Mouse (Mus musculus) MEL (cell line): ENCODE results near the gene Cmss1. TPM values are rescaled to one million over a fixed set of nuclear protein-coding genes. Genes with fewer than 3 reads are reported as not detected.

Experiments
- DNase-seq: peaks from one replicate; pipeline ENCODE4 v3.0.0; 2011; ENCODE audit warnings: low read depth, low spot score
- H3K27ac ChIP-seq: 2 replicates; pipeline ENCODE4 v1.5.1; 2012; ENCODE audit warnings: low read depth, mild to moderate bottlenecking, control low read depth, low read length, moderate library complexity; ENCODE audit not compliant: control insufficient read depth
- H3K27me3 ChIP-seq, 2 experiments: fragments of 150-350 bp in 1 of 2; sonication (generic) in 1 of 2; 2 replicates each; pipeline ENCODE4 v1.6.1; 2012; ENCODE audit warnings: low read length in 2 of 2, mild to moderate bottlenecking in 2 of 2, improper control_type of control experiment in 1 of 2, moderate library complexity in 1 of 2; ENCODE audit not compliant: insufficient read depth in 2 of 2, control insufficient read depth in 1 of 2
- H3K36me3 ChIP-seq, 2 experiments: 2 replicates each; pipeline ENCODE4 v1.6.1; 2012 to 2014; ENCODE audit warnings: low read length in 2 of 2, improper control_type of control experiment in 1 of 2, inconsistent platforms in 1 of 2, mild to moderate bottlenecking in 1 of 2; ENCODE audit not compliant: insufficient read depth in 2 of 2, control insufficient read depth in 1 of 2
- H3K4me1 ChIP-seq, 2 experiments: fragments of 150-350 bp in 1 of 2; sonication (generic) in 1 of 2; 2 replicates each; pipeline ENCODE4 v1.6.1; 2012; ENCODE audit warnings: low read length in 2 of 2, improper control_type of control experiment in 1 of 2, mild to moderate bottlenecking in 1 of 2; ENCODE audit not compliant: insufficient read depth in 2 of 2, control insufficient read depth in 1 of 2
- H3K4me3 ChIP-seq, 2 experiments: fragments of 150-350 bp in 1 of 2; sonication (generic) in 1 of 2; 2 replicates each; pipeline ENCODE4 v1.5.1; 2012; ENCODE audit warnings: low read depth in 2 of 2, low read length in 2 of 2, mild to moderate bottlenecking in 2 of 2, moderate library complexity in 2 of 2, control low read depth in 1 of 2, improper control_type of control experiment in 1 of 2; ENCODE audit not compliant: control insufficient read depth in 1 of 2, insufficient read depth in 1 of 2
- H3K79me2 ChIP-seq: 2 replicates; pipeline ENCODE4 v1.6.1; 2012; ENCODE audit warnings: mild to moderate bottlenecking, low read length, moderate library complexity; ENCODE audit not compliant: control insufficient read depth, poor library complexity, insufficient read depth
- H3K9ac ChIP-seq: 2 replicates; pipeline ENCODE4 v1.6.1; 2012; ENCODE audit warnings: low read depth, mild to moderate bottlenecking, control low read depth, low read length, moderate library complexity; ENCODE audit not compliant: control insufficient read depth, poor library complexity, severe bottlenecking
- H3K9me3 ChIP-seq: fragments of 150-350 bp; sonication (generic); replicated peaks from 2 replicates; pipeline ENCODE4 v1.6.1; 2012; ENCODE audit warnings: mild to moderate bottlenecking, low read length, improper control_type of control experiment, moderate library complexity; ENCODE audit not compliant: insufficient read depth
- BHLHE40 ChIP-seq: IDR thresholded peaks from 2 replicates; pipeline ENCODE4 v1.6.1; 2012; ENCODE audit warnings: low read depth, mild to moderate bottlenecking, inconsistent platforms, low read length, improper control_type of control experiment, borderline replicate concordance
- CHD1 ChIP-seq: IDR thresholded peaks from 2 replicates; pipeline ENCODE4 v1.6.1; 2012; ENCODE audit warnings: low read depth, mild to moderate bottlenecking, inconsistent platforms, low read length, improper control_type of control experiment
- CHD2 ChIP-seq: IDR thresholded peaks from 2 replicates; pipeline ENCODE4 v1.6.1; 2011; ENCODE audit warnings: low read length, improper control_type of control experiment
- ELF1 ChIP-seq: IDR thresholded peaks from 2 replicates; pipeline ENCODE4 v1.6.1; 2014; ENCODE audit warnings: low read depth, mild to moderate bottlenecking, inconsistent platforms, low read length, improper control_type of control experiment, moderate library complexity
- EP300 ChIP-seq, 2 experiments: IDR thresholded peaks; 2 replicates each; pipeline ENCODE4 v1.6.1; 2011; ENCODE audit warnings: improper control_type of control experiment in 2 of 2, low read length in 2 of 2, low read depth in 1 of 2, mild to moderate bottlenecking in 1 of 2
- GABPA ChIP-seq: IDR thresholded peaks from 2 replicates; pipeline ENCODE4 v1.6.1; 2012; ENCODE audit warnings: low read depth, mild to moderate bottlenecking, inconsistent platforms, low read length, improper control_type of control experiment, moderate library complexity
- GATA1 ChIP-seq: IDR thresholded peaks from 2 replicates; pipeline ENCODE4 v1.6.1; 2011; ENCODE audit warnings: low read depth, low read length, improper control_type of control experiment
- JUND ChIP-seq: IDR thresholded peaks from 2 replicates; pipeline ENCODE4 v1.6.1; 2011; ENCODE audit warnings: low read depth, mild to moderate bottlenecking, improper control_type of control experiment, low read length
- MEF2A ChIP-seq: IDR thresholded peaks from 2 replicates; pipeline ENCODE4 v1.6.1; 2014; ENCODE audit warnings: low read depth, mild to moderate bottlenecking, inconsistent platforms, low read length, improper control_type of control experiment; ENCODE audit not compliant: poor library complexity, insufficient replicate concordance, severe bottlenecking; ENCODE audit errors: extremely low read depth
- MYB ChIP-seq: IDR thresholded peaks from 2 replicates; pipeline ENCODE4 v1.6.1; 2011; ENCODE audit warnings: mild to moderate bottlenecking, low read depth, low read length, improper control_type of control experiment
- NRF1 ChIP-seq: IDR thresholded peaks from 2 replicates; pipeline ENCODE4 v1.6.1; 2014; ENCODE audit warnings: low read depth, mild to moderate bottlenecking, inconsistent platforms, low read length, improper control_type of control experiment, moderate library complexity; ENCODE audit not compliant: poor library complexity, insufficient read depth, severe bottlenecking
- POLR2A ChIP-seq, 2 experiments: IDR thresholded peaks; 2 replicates each; pipeline ENCODE4 v1.6.1; 2011 to 2012; ENCODE audit warnings: low read length in 2 of 2, mild to moderate bottlenecking in 2 of 2, control low read depth in 1 of 2, improper control_type of control experiment in 1 of 2, low read depth in 1 of 2, moderate library complexity in 1 of 2; ENCODE audit not compliant: control insufficient read depth in 1 of 2, insufficient read depth in 1 of 2, poor library complexity in 1 of 2
- POLR2AphosphoS2 ChIP-seq: IDR thresholded peaks from 2 replicates; pipeline ENCODE4 v1.6.1; 2011; ENCODE audit warnings: low read length, improper control_type of control experiment
- POLR2AphosphoS5 ChIP-seq: IDR thresholded peaks from 2 replicates; pipeline ENCODE4 v1.6.1; 2012; ENCODE audit warnings: low read depth, borderline replicate concordance, mild to moderate bottlenecking, inconsistent platforms, low read length, moderate library complexity, mixed read lengths
- RAD21 ChIP-seq: IDR thresholded peaks from 2 replicates; pipeline ENCODE4 v1.6.1; 2011; ENCODE audit warnings: mild to moderate bottlenecking, low read depth, low read length, improper control_type of control experiment
- SIN3A ChIP-seq: IDR thresholded peaks from 2 replicates; pipeline ENCODE4 v1.6.1; 2012; ENCODE audit warnings: low read length, improper control_type of control experiment, inconsistent platforms
- SMC3 ChIP-seq: IDR thresholded peaks from 2 replicates; pipeline ENCODE4 v1.6.1; 2011; ENCODE audit warnings: low read depth, low read length, improper control_type of control experiment
- TAL1 ChIP-seq: IDR thresholded peaks from 2 replicates; pipeline ENCODE4 v1.6.1; 2012; ENCODE audit warnings: mild to moderate bottlenecking, inconsistent platforms, low read length, moderate library complexity, mixed read lengths
- TCF12 ChIP-seq: IDR thresholded peaks from 2 replicates; pipeline ENCODE4 v1.6.1; 2014; ENCODE audit warnings: low read depth, mild to moderate bottlenecking, inconsistent platforms, low read length, improper control_type of control experiment, moderate library complexity
- UBTF ChIP-seq: IDR thresholded peaks from 2 replicates; pipeline ENCODE4 v1.6.1; 2012; ENCODE audit warnings: low read depth, mild to moderate bottlenecking, inconsistent platforms, low read length, improper control_type of control experiment, moderate library complexity, borderline replicate concordance; ENCODE audit not compliant: insufficient read depth
- USF1 ChIP-seq: IDR thresholded peaks from 2 replicates; pipeline ENCODE4 v1.6.1; 2014; ENCODE audit warnings: low read depth, mild to moderate bottlenecking, inconsistent platforms, low read length, improper control_type of control experiment, moderate library complexity
- USF2 ChIP-seq, 2 experiments: IDR thresholded peaks; 2 replicates each; pipeline ENCODE4 v1.6.1; 2011 to 2012; ENCODE audit warnings: improper control_type of control experiment in 2 of 2, low read length in 2 of 2, borderline replicate concordance in 1 of 2, inconsistent platforms in 1 of 2, low read depth in 1 of 2, mild to moderate bottlenecking in 1 of 2; ENCODE audit not compliant: insufficient read depth in 1 of 2
- ZC3H11A ChIP-seq: IDR thresholded peaks from 2 replicates; pipeline ENCODE4 v1.6.1; 2012; ENCODE audit warnings: low read depth, mild to moderate bottlenecking, inconsistent platforms, low read length, improper control_type of control experiment
- ZMIZ1 ChIP-seq: IDR thresholded peaks from 2 replicates; pipeline ENCODE4 v1.6.1; 2012; ENCODE audit warnings: low read depth, mild to moderate bottlenecking, inconsistent platforms, low read length, improper control_type of control experiment, moderate library complexity
- polyA plus RNA-seq, 2 experiments: library from polyadenylated mRNA; stranded (reverse) in 1 of 2; unstranded in 1 of 2; fragments of >175 nt in 1 of 2; fragments of >200 nt in 1 of 2; gene quantifications; 2 replicates each; pipeline versions ENCODE4 v1.2.1 to v1.2.4; 2012; ENCODE audit warnings: low replicate concordance in 2 of 2, low read depth in 1 of 2; ENCODE audit not compliant: insufficient read length in 2 of 2, insufficient read depth in 1 of 2, missing spikeins in 1 of 2
- total RNA-seq: library from RNA; depleted of rRNA; stranded (reverse); fragments of 300-350 nt; gene quantifications from 2 replicates; pipeline ENCODE4 v1.2.3, GENCODE M21; 2012

The Cmss1 gene
- total and polyA plus RNA-seq, 3 experiments = 80.9 to 94.7 TPM; not detected in 1

- no peak overlapping the region for H3K4me3 ChIP-seq
- H3K9ac ChIP-seq = no peak overlapping the region
- no peaks in the 10 kb centered on the region for H3K27me3 ChIP-seq
- peaks cover 6 to 7% of the 10 kb centered on the region in 2 experiments; a peak in 3 of 4 replicates for H3K36me3 ChIP-seq
- no peak for DNase-seq
- H3K79me2 ChIP-seq = peaks cover 5% of the 10 kb centered on the region
- TF ChIP-seq BHLHE40 = no peak
- no peak for TF ChIP-seq MYB
- TF ChIP-seq USF2 (IDR thresholded peaks at IDR 0.05; ENCODE audit: borderline replicate concordance in 1 of 2, insufficient read depth in 1 of 2, low read depth in 1 of 2, low read length in 2 of 2) = no peak
- no peak for TF ChIP-seq ZC3H11A
- TF ChIP-seq TCF12 = no peak
- TF ChIP-seq EP300 (IDR thresholded peaks at IDR 0.05; ENCODE audit: low read depth in 1 of 2, low read length in 2 of 2) = no peak
- peak; percentile 11; the same call in 1 of the 2 replicates for TF ChIP-seq POLR2AphosphoS2
- TF ChIP-seq SMC3 = no peak
- H3K27ac ChIP-seq = no peak overlapping the region
- 0 out of 4 replicates have a peak, but pooled peaks cover 0 to 5% of the 10 kb centered on the region in 2 experiments for H3K4me1 ChIP-seq
- H3K9me3 ChIP-seq = no peaks in the 10 kb centered on the region
Observed at GRCm38 (mm10) chr16:57515636-57516035, 91.0 kb downstream of the Cmss1 start.

- Histone ChIP-seq H3K9me3 (no peaks in the 10 kb centered on the region), H3K36me3 (peaks cover 7 to 9% of the 10 kb centered on the region in 2 experiments), H3K4me3 (no peak overlapping the region), H3K9ac (no peak overlapping the region), H3K27me3 (no peaks in the 10 kb centered on the region), H3K4me1 (peaks cover 0 to 3% of the 10 kb centered on the region in 2 experiments; a peak in 1 of 4 replicates), H3K27ac (no peak overlapping the region), H3K79me2 (0 out of 2 replicates have a peak, but pooled peaks cover 1% of the 10 kb centered on the region)
- TF ChIP-seq CHD2 (no peak), JUND (no peak), EP300 (IDR thresholded peaks at IDR 0.05; ENCODE audit: low read depth in 1 of 2, low read length in 2 of 2) (no peak), TAL1 (no peak), GATA1 (no peak), RAD21 (no peak), POLR2AphosphoS2 (no peak; the same call in 1 of the 2 replicates), MEF2A (no peak), USF1 (no peak), UBTF (no peak), POLR2A (IDR thresholded peaks at IDR 0.05; ENCODE audit: control insufficient read depth in 1 of 2, insufficient read depth in 1 of 2, low read depth in 1 of 2, low read length in 2 of 2, poor library complexity in 1 of 2) (no peak), CHD1 (no peak), NRF1 (no peak), SIN3A (no peak), ZMIZ1 (no peak), POLR2AphosphoS5 (no peak), GABPA (no peak), ELF1 (no peak), TCF12 (no peak)
- no peak for DNase-seq
Observed at GRCm38 (mm10) chr16:57514371-57514770, 92.3 kb downstream of the Cmss1 start.
